In the genomic region with DNA sequence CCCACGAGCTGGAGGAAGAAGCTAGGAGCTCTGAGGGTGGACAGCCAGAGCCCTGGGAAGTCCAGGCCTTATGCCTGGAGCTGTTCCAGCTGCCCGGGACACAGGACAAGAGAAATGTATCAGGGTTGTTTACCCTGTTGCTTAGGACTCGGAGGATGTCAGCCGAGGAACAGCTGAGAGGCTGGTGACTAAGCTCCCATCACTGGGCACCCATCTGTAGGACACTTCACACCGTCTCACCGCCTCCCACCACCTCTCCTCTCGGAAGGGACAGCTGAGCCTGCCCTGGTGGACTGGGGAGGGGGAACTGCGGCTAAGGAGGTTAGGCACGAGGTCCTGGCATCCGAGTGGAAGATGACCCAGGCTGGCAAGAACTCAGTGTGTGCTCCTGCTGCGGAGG, we compare ENCODE assay signal across 12 mouse cellular contexts. TPM values are rescaled to one million over a fixed set of nuclear protein-coding genes. Genes with fewer than 3 reads are reported as not detected.
DNase-seq lines count a peak whose midpoint lies in the region; ATAC-seq lines count a peak whose summit lies in the region.
"Had no signal": no experiment of that assay in that cellular context is flagged by ENCODE, and none has a peak within 500 bp of the region (broad histone marks: within the 10 kb centered on the region; RNA-seq: fewer than 3 reads in every experiment).

No protein-coding gene starts in this region.

- WGBS in midbrain, embryonic 10.5 days = 73% methylated on average over 11 of the region's 11 CpGs
- WGBS in midbrain, embryonic 15.5 days = 79% methylated on average over 11 of the region's 11 CpGs
- WGBS in heart, embryonic 16.5 days = 57% methylated on average over 11 of the region's 11 CpGs
- WGBS in stomach, embryonic 14.5 days = 52% methylated on average over 11 of the region's 11 CpGs

- no peak for ATAC-seq in midbrain, embryonic 15.5 days (replicated peaks)
- 0 out of 2 replicates have a peak, but pooled peaks have one; percentile 11 for ATAC-seq in heart, embryonic 16.5 days (replicated peaks; ENCODE audit: extremely low read depth, insufficient read depth, low FRiP score)
- ATAC-seq in stomach, embryonic 14.5 days (ENCODE audit: insufficient number of reproducible peaks, insufficient read depth, low FRiP score, low read depth) = no peak; the same call in 1 of the 2 replicates

- 0 out of 2 replicates have a peak, but pooled peaks cover 7% of the 10 kb centered on the region for H3K4me1 ChIP-seq in midbrain, embryonic 10.5 days
- no peaks in the 10 kb centered on the region; the same call in 1 of the 2 replicates for H3K4me1 ChIP-seq in midbrain, embryonic 15.5 days
- H3K4me1 ChIP-seq in heart, embryonic 16.5 days (ENCODE audit: control insufficient read depth, insufficient read depth, low read length) = peaks cover 7% of the 10 kb centered on the region
- peaks cover 7% of the 10 kb centered on the region; the same call in 1 of the 2 replicates for H3K4me1 ChIP-seq in stomach, embryonic 14.5 days (ENCODE audit: control insufficient read depth, insufficient read depth, low read length)

- H3K27ac ChIP-seq in midbrain, embryonic 10.5 days (replicated peaks) = peak overlapping the region; percentile 13; the same call in 1 of the 2 replicates
- H3K27ac ChIP-seq in midbrain, embryonic 15.5 days = no peak overlapping the region
- H3K27ac ChIP-seq in heart, embryonic 16.5 days (ENCODE audit: low read length) = 0 out of 2 replicates have a peak overlapping the region, but pooled peaks have one; percentile 4
- H3K27ac ChIP-seq in stomach, embryonic 14.5 days (ENCODE audit: low read length) = peak overlapping the region; percentile 33; the same call in 1 of the 2 replicates
- H3K27ac ChIP-seq: lung, embryonic 15.5 days had no signal

- no peaks in the 10 kb centered on the region for H3K27me3 ChIP-seq in midbrain, embryonic 10.5 days (ENCODE audit: low read depth, poor library complexity, severe bottlenecking)
- no peaks in the 10 kb centered on the region for H3K27me3 ChIP-seq in midbrain, embryonic 15.5 days (replicated peaks)
- no peaks in the 10 kb centered on the region for H3K27me3 ChIP-seq in heart, embryonic 16.5 days (ENCODE audit: control insufficient read depth, insufficient read depth, low read length)
- H3K27me3 ChIP-seq in stomach, embryonic 14.5 days (ENCODE audit: control insufficient read depth, insufficient read depth, low read length) = no peaks in the 10 kb centered on the region
- H3K27me3 ChIP-seq: lung, embryonic 15.5 days had no signal

- DNase-seq in heart, adult 11 months = peak; percentile 94
- DNase-seq in heart, adult 8-10 months (ENCODE audit: low spot score) = no peak
- no peak for DNase-seq in midbrain, embryonic 10.5 days (ENCODE audit: low spot score)
- no peak for DNase-seq in ovary, postnatal 10 days (ENCODE audit: low spot score)
- no peak for DNase-seq in thymus, postnatal 14 days
- DNase-seq: cerebellum, adult 11 months had no signal

- H3K9ac ChIP-seq in midbrain, embryonic 15.5 days = no peak overlapping the region
- no peak overlapping the region for H3K9ac ChIP-seq in heart, embryonic 16.5 days (ENCODE audit: low read length)
- no peak overlapping the region for H3K9ac ChIP-seq in stomach, embryonic 14.5 days (replicated peaks; ENCODE audit: low read depth, low read length)
- H3K9ac ChIP-seq: lung, embryonic 15.5 days had no signal

- no peaks in the 10 kb centered on the region for H3K9me3 ChIP-seq in midbrain, embryonic 10.5 days (replicated peaks)
- H3K9me3 ChIP-seq in midbrain, embryonic 15.5 days = no peaks in the 10 kb centered on the region
- H3K9me3 ChIP-seq in heart, embryonic 16.5 days (replicated peaks; ENCODE audit: control insufficient read depth, low read length) = no peaks in the 10 kb centered on the region; the same call in 1 of the 2 replicates
- H3K9me3 ChIP-seq in stomach, embryonic 14.5 days (ENCODE audit: control insufficient read depth, low read depth, low read length) = no peaks in the 10 kb centered on the region
- H3K9me3 ChIP-seq: lung, embryonic 15.5 days had no signal

- no peak overlapping the region for H3K4me3 ChIP-seq in midbrain, embryonic 10.5 days
- no peak overlapping the region for H3K4me3 ChIP-seq in midbrain, embryonic 15.5 days
- no peak overlapping the region for H3K4me3 ChIP-seq in heart, embryonic 16.5 days (ENCODE audit: low read length)
- H3K4me3 ChIP-seq in stomach, embryonic 14.5 days (ENCODE audit: low read depth, low read length) = no peak overlapping the region
- H3K4me3 ChIP-seq: lung, embryonic 15.5 days had no signal

- no peak overlapping the region for H3K4me2 ChIP-seq in midbrain, embryonic 15.5 days
- no peak overlapping the region for H3K4me2 ChIP-seq in heart, embryonic 16.5 days (ENCODE audit: low read depth, low read length)
- no peak overlapping the region for H3K4me2 ChIP-seq in stomach, embryonic 14.5 days (replicated peaks; ENCODE audit: low read depth, low read length)
- H3K4me2 ChIP-seq: lung, embryonic 15.5 days had no signal

- H3K36me3 ChIP-seq in midbrain, embryonic 10.5 days = peaks cover 67% of the 10 kb centered on the region
- peaks cover 8% of the 10 kb centered on the region; the same call in 1 of the 2 replicates for H3K36me3 ChIP-seq in midbrain, embryonic 15.5 days (replicated peaks)
- peaks cover 18% of the 10 kb centered on the region for H3K36me3 ChIP-seq in heart, embryonic 16.5 days (ENCODE audit: control insufficient read depth, insufficient read depth)
- peaks cover 24% of the 10 kb centered on the region for H3K36me3 ChIP-seq in stomach, embryonic 14.5 days (ENCODE audit: control insufficient read depth, insufficient read depth, low read length)

RNA-seq across cellular contexts. Expression of gene Spata32, which starts 17.5 kb away (rescaled TPM):
- not detected for total RNA-seq in heart, adult 8-10 months (2022)
- polyA plus RNA-seq in midbrain, embryonic 10.5 days (2016; fragmentation: Nextera tagmentation; extraction: Ambion mirVana) = not detected in 2 replicates
- 0.66 and 0.71 TPM in 2 replicates for polyA plus RNA-seq in midbrain, embryonic 15.5 days (2015; fragmentation: Nextera tagmentation; extraction: Ambion mirVana)
- polyA plus RNA-seq in heart, embryonic 16.5 days (2015; fragmentation: Nextera tagmentation; extraction: Ambion mirVana) = not detected in 2 replicates
- polyA plus RNA-seq in stomach, embryonic 14.5 days (2014; fragmentation: Nextera tagmentation; extraction: Ambion mirVana) = not detected in 2 replicates
- total RNA-seq: neutrophil, adult 5-6 weeks had no signal
- polyA plus RNA-seq: heart, postnatal 0 days; lung, embryonic 15.5 days had no signal

RNA-seq across cellular contexts. Expression of gene 1700023F06Rik, which starts 27.3 kb away (rescaled TPM):
- total RNA-seq in heart, adult 8-10 months (2022) = not detected
- 0.10 and 0.11 TPM in 2 replicates for polyA plus RNA-seq in midbrain, embryonic 10.5 days (2016; fragmentation: Nextera tagmentation; extraction: Ambion mirVana)
- 1.6 and 1.9 TPM in 2 replicates for polyA plus RNA-seq in midbrain, embryonic 15.5 days (2015; fragmentation: Nextera tagmentation; extraction: Ambion mirVana)
- polyA plus RNA-seq in heart, embryonic 16.5 days (2015; fragmentation: Nextera tagmentation; extraction: Ambion mirVana) = 0.17 and 0.25 TPM in 2 replicates
- polyA plus RNA-seq in stomach, embryonic 14.5 days (2014; fragmentation: Nextera tagmentation; extraction: Ambion mirVana) = 1.5 and 1.8 TPM in 2 replicates
- total RNA-seq: neutrophil, adult 5-6 weeks had no signal
- polyA plus RNA-seq: heart, postnatal 0 days had no signal

RNA-seq across cellular contexts. Expression of gene Map3k14, which starts 31.6 kb away (rescaled TPM):
- 1 to 10 TPM; 2.7 to 3.9 (median 3.6) TPM for total RNA-seq in heart, adult 8-10 months (2022)
- 4.4 and 5.4 TPM in 2 replicates for polyA plus RNA-seq in midbrain, embryonic 10.5 days (2016; fragmentation: Nextera tagmentation; extraction: Ambion mirVana)
- 3.9 and 5.0 TPM in 2 replicates for polyA plus RNA-seq in midbrain, embryonic 15.5 days (2015; fragmentation: Nextera tagmentation; extraction: Ambion mirVana)
- 3.0 and 4.8 TPM in 2 replicates for polyA plus RNA-seq in heart, embryonic 16.5 days (2015; fragmentation: Nextera tagmentation; extraction: Ambion mirVana)
- 5.6 and 6.0 TPM in 2 replicates for polyA plus RNA-seq in stomach, embryonic 14.5 days (2014; fragmentation: Nextera tagmentation; extraction: Ambion mirVana)
